ENCODE assay signal across 19 mouse cellular contexts in genomic region chr5:147607256-147607975, GRCm38 (mm10).
A peak's percentile ranks its signal among the peaks of the same experiment; 100 is the strongest.
DNase-seq lines count a peak whose midpoint lies in the region; ATAC-seq and TF ChIP-seq lines count a peak whose summit lies in the region.
"Had no signal": no experiment of that assay in that cellular context is flagged by ENCODE, and none has a peak within 500 bp of the region (broad histone marks: within the 10 kb centered on the region; RNA-seq: fewer than 3 reads in every experiment).

No protein-coding gene starts in this region.

- no peaks in the 10 kb centered on the region for H3K36me3 ChIP-seq in heart, embryonic 15.5 days
- no peaks in the 10 kb centered on the region for H3K36me3 ChIP-seq in liver, embryonic 13.5 days
- H3K36me3 ChIP-seq in liver, embryonic 11.5 days (ENCODE audit: control insufficient read depth, insufficient read depth, low read length), result no peaks in the 10 kb centered on the region
- H3K36me3 ChIP-seq: embryonic facial prominence, embryonic 10.5 days had no signal

- peak; percentile 32; the same call in 1 of the 2 replicates for ATAC-seq in heart, embryonic 15.5 days (replicated peaks; ENCODE audit: insufficient number of reproducible peaks, insufficient read depth, low FRiP score, low read depth)
- 0 out of 2 replicates have a peak, but pooled peaks have one; percentile 18 for ATAC-seq in liver, embryonic 13.5 days (ENCODE audit: low read depth)
- no peak for ATAC-seq in liver, embryonic 11.5 days (replicated peaks; ENCODE audit: low FRiP score)
- peak; percentile 62 for ATAC-seq in megakaryocyte-erythroid progenitor cell, adult 5-6 weeks (replicated peaks; ENCODE audit: low FRiP score, low TSS enrichment, poor library complexity, severe bottlenecking)
- ATAC-seq: forebrain, embryonic 16.5 days; midbrain, embryonic 16.5 days had no signal

- H3K4me3 ChIP-seq in cerebellum, adult 2 months (replicated peaks; ENCODE audit: insufficient read depth, low read depth, low read length), result no peak overlapping the region
- no peak overlapping the region for H3K4me3 ChIP-seq in heart, embryonic 15.5 days
- H3K4me3 ChIP-seq in liver, embryonic 13.5 days (replicated peaks), result no peak overlapping the region
- H3K4me3 ChIP-seq in liver, embryonic 11.5 days (ENCODE audit: low read depth, low read length), result no peak overlapping the region
- H3K4me3 ChIP-seq: embryonic facial prominence, embryonic 10.5 days had no signal

- 36% methylated on average over 13 of the region's 13 CpGs for WGBS in cerebellum, adult 2 months
- WGBS in heart, embryonic 15.5 days, result 63% methylated on average over 13 of the region's 13 CpGs
- 60% methylated on average over 13 of the region's 13 CpGs for WGBS in liver, embryonic 13.5 days (ENCODE audit: insufficient replicate concordance)
- 73% methylated on average over 13 of the region's 13 CpGs for WGBS in liver, embryonic 11.5 days

- peak; percentile 29 to 43 for DNase-seq in cerebellum, postnatal 14 days
- DNase-seq in cerebellum, adult 2 months, result no peak
- DNase-seq in heart, adult 11 months, result no peak
- DNase-seq in liver, embryonic 13.5 days, result no peak
- no peak for DNase-seq in liver, embryonic 11.5 days (ENCODE audit: low spot score)
- DNase-seq in left cerebral cortex, postnatal 10 days (ENCODE audit: extremely low spot score in 1 of 2, low spot score in 2 of 2), result no peak
- DNase-seq: adrenal gland, adult 2 months; cerebellum, postnatal 36 days; gastrocnemius, postnatal 10 days; layer of hippocampus, postnatal 36 days; right cerebral cortex, adult 18-20 months; thymus, adult 18-20 months had no signal

- 0 out of 2 replicates have a peak overlapping the region, but pooled peaks have one; percentile 2 for H3K4me2 ChIP-seq in heart, embryonic 15.5 days
- H3K4me2 ChIP-seq in liver, embryonic 13.5 days, result no peak overlapping the region
- H3K4me2 ChIP-seq in liver, embryonic 11.5 days, result no peak overlapping the region
- H3K4me2 ChIP-seq: heart, embryonic 11.5 days had no signal

- no peaks in the 10 kb centered on the region for H3K27me3 ChIP-seq in cerebellum, adult 2 months (ENCODE audit: control insufficient read depth, insufficient read depth, low read length)
- H3K27me3 ChIP-seq in heart, embryonic 15.5 days, result no peaks in the 10 kb centered on the region
- H3K27me3 ChIP-seq in liver, embryonic 13.5 days, result no peaks in the 10 kb centered on the region
- no peaks in the 10 kb centered on the region for H3K27me3 ChIP-seq in liver, embryonic 11.5 days (replicated peaks; ENCODE audit: control insufficient read depth, insufficient read depth, low read length)

- no peaks in the 10 kb centered on the region for H3K4me1 ChIP-seq in cerebellum, adult 2 months (ENCODE audit: control insufficient read depth, insufficient read depth, low read length)
- H3K4me1 ChIP-seq in heart, embryonic 15.5 days (replicated peaks), result peaks cover 7% of the 10 kb centered on the region
- no peaks in the 10 kb centered on the region for H3K4me1 ChIP-seq in liver, embryonic 13.5 days (replicated peaks)
- no peaks in the 10 kb centered on the region for H3K4me1 ChIP-seq in liver, embryonic 11.5 days (replicated peaks; ENCODE audit: control insufficient read depth, insufficient read depth, low read length)
- H3K4me1 ChIP-seq: embryonic facial prominence, embryonic 10.5 days had no signal

- H3K9me3 ChIP-seq in heart, embryonic 15.5 days (replicated peaks), result no peaks in the 10 kb centered on the region
- H3K9me3 ChIP-seq in liver, embryonic 13.5 days (replicated peaks), result no peaks in the 10 kb centered on the region
- H3K9me3 ChIP-seq in liver, embryonic 11.5 days (ENCODE audit: control insufficient read depth, low read length), result no peaks in the 10 kb centered on the region
- H3K9me3 ChIP-seq: embryonic facial prominence, embryonic 10.5 days had no signal

- H3K9ac ChIP-seq in heart, embryonic 15.5 days, result no peak overlapping the region
- H3K9ac ChIP-seq in liver, embryonic 13.5 days, result no peak overlapping the region
- no peak overlapping the region for H3K9ac ChIP-seq in liver, embryonic 11.5 days (ENCODE audit: low read depth, low read length)
- H3K9ac ChIP-seq: liver, embryonic 14.5 days had no signal

- intact Hi-C loops in left cerebral cortex, postnatal 10 days (cut with DNase I), result no loop called here

- no peak for TF ChIP-seq POLR2A in cerebellum, adult 2 months (IDR thresholded peaks at IDR 0.05; ENCODE audit: borderline replicate concordance, insufficient read depth, low read length)

- TF ChIP-seq CTCF in cerebellum, adult 2 months (IDR thresholded peaks at IDR 0.05; ENCODE audit: borderline replicate concordance, insufficient read depth, low read depth, low read length), result no peak

- no peak overlapping the region for H3K27ac ChIP-seq in cerebellum, adult 2 months (ENCODE audit: insufficient read depth, low read length)
- peak overlapping the region; percentile 59 for H3K27ac ChIP-seq in heart, embryonic 15.5 days
- H3K27ac ChIP-seq in liver, embryonic 13.5 days, result no peak overlapping the region
- no peak overlapping the region for H3K27ac ChIP-seq in liver, embryonic 11.5 days (ENCODE audit: low read depth, low read length)
- H3K27ac ChIP-seq: embryonic facial prominence, embryonic 10.5 days; liver, embryonic 14.5 days had no signal

Comparison
In these comparisons a context has a peak if more than half of its experiments do, and no peak if none do; other contexts are left out.
1. DNase-seq: peak in cerebellum, postnatal 14 days (2 of 2); none in cerebellum, adult 2 months (0 of 2), heart, adult 11 months (single experiment), liver, embryonic 13.5 days (single experiment), liver, embryonic 11.5 days (single experiment) and left cerebral cortex, postnatal 10 days (0 of 2).